Mouse (Mus musculus) neural tube, embryonic 15.5 days (tissue): ENCODE data around the gene Ifna4. TPM values are rescaled to one million over a fixed set of nuclear protein-coding genes. Genes with fewer than 3 reads are reported as not detected.
"Not testable (repeated sequence)": the region's sequence is repeated elsewhere in the genome, so short reads cannot be mapped to it uniquely, and the experiment has no call there.

ENCODE experiments used
- ATAC-seq: fragments of 200-750 bp; cut with Nextera tagmentation; 2 replicates; pipeline ENCODE4 v1.8.0; 2017; ENCODE audit warnings: mild to moderate bottlenecking, moderate TSS enrichment, moderate library complexity; ENCODE audit not compliant: low FRiP score
- H3K27ac ChIP-seq: fragments of 300-500 bp; sonication (generic); replicated peaks from 2 replicates; pipeline ENCODE4 v1.5.1; 2015; ENCODE audit warnings: mild to moderate bottlenecking, inconsistent platforms
- H3K27me3 ChIP-seq: fragments of 300-500 bp; sonication (generic); replicated peaks from 2 replicates; pipeline ENCODE4 v1.6.1; 2015; ENCODE audit warnings: inconsistent platforms
- H3K36me3 ChIP-seq: fragments of 300-500 bp; sonication (generic); 2 replicates; pipeline ENCODE4 v1.6.1; 2015; ENCODE audit warnings: inconsistent platforms
- H3K4me1 ChIP-seq: fragments of 300-500 bp; sonication (generic); 2 replicates; pipeline ENCODE4 v1.6.1; 2015; ENCODE audit warnings: inconsistent platforms
- H3K4me2 ChIP-seq: fragments of 300-500 bp; sonication (generic); 2 replicates; pipeline ENCODE4 v1.6.1; 2015; ENCODE audit warnings: inconsistent platforms, mild to moderate bottlenecking, moderate library complexity
- H3K4me3 ChIP-seq: fragments of 300-500 bp; sonication (generic); replicated peaks from 2 replicates; pipeline ENCODE4 v1.5.1; 2015; ENCODE audit warnings: mild to moderate bottlenecking, inconsistent platforms
- H3K9ac ChIP-seq: fragments of 300-500 bp; sonication (generic); replicated peaks from 2 replicates; pipeline ENCODE4 v1.6.1; 2015; ENCODE audit warnings: mild to moderate bottlenecking, inconsistent platforms
- H3K9me3 ChIP-seq: fragments of 300-500 bp; sonication (generic); replicated peaks from 2 replicates; pipeline ENCODE4 v1.6.1; 2016; ENCODE audit warnings: inconsistent platforms
- WGBS: fragments of 180-500 bp; shearing (Covaris S2); methylation state at CpG from one replicate; pipeline ENCODE4 v1.1.7; 2015; ENCODE audit warnings: mixed read lengths; 5-methylcytosine and 5-hydroxymethylcytosine counted together
- polyA plus RNA-seq: library from polyadenylated mRNA; unstranded; fragments of >200 nt; fragmentation: Nextera tagmentation; extraction: Ambion mirVana; gene quantifications from 2 replicates; pipeline ENCODE4 v1.2.1, GENCODE M21; 2015

Ifna4 gene
- polyA plus RNA-seq, 1 experiment from 2014 or later = not detected

- ATAC-seq, H3K9ac ChIP-seq, H3K9me3 ChIP-seq, H3K4me2 ChIP-seq, H3K4me1 ChIP-seq, H3K27me3 ChIP-seq, H3K36me3 ChIP-seq, H3K4me3 ChIP-seq, H3K27ac ChIP-seq: not testable (repeated sequence)
- 93% methylated on average over 1 of the region's 1 CpGs for WGBS
These were observed 6.4 kb upstream of the Ifna4 start, which contains the start of gene Ifna5 for GRCm38 (mm10) chr4:88835225-88835624. Gene Ifna5, plus strand, starts transcription at chr4:88835525.

GRCm38 (mm10) chr4:88838828-88839227, 2.8 kb upstream of the Ifna4 start:
- no peak for ATAC-seq
- Histone ChIP-seq H3K4me1 (no peaks in the 10 kb centered on the region), H3K36me3 (no peaks in the 10 kb centered on the region), H3K27me3 (no peaks in the 10 kb centered on the region), H3K9me3 (no peaks in the 10 kb centered on the region), H3K27ac (no peak overlapping the region), H3K4me3 (no peak overlapping the region), H3K9ac (no peak overlapping the region), H3K4me2 (no peak overlapping the region)
- WGBS = 42% methylated on average over 3 of the region's 3 CpGs

DNA sequence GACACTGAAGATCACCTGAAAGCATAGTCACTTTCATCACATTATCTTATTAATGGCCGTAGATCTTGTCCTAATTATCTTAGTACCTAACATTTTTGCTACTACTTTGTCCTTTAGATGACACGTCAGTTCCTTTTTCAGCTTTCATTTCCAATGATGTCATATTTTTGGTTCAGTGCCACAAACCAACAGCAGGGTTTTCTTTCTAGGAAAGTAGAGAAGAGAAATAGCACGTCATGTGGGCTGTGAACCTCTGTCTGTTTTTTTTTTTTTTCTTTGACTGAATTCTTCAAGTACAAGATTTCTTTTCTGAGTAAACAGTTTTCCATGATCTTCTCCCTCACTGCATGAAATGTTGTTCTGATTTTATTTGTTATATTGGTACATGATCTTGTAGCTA, 1.6 kb upstream of the Ifna4 start:
- no peaks in the 10 kb centered on the region for H3K9me3 ChIP-seq
- no peak overlapping the region for H3K27ac ChIP-seq
- no peak overlapping the region for H3K4me3 ChIP-seq
- no peak for ATAC-seq
- 85% methylated on average over 3 of the region's 3 CpGs for WGBS
- H3K9ac ChIP-seq = no peak overlapping the region
- H3K4me2 ChIP-seq = no peak overlapping the region
- H3K27me3 ChIP-seq = no peaks in the 10 kb centered on the region
- H3K36me3 ChIP-seq = no peaks in the 10 kb centered on the region
- no peaks in the 10 kb centered on the region for H3K4me1 ChIP-seq

DNA sequence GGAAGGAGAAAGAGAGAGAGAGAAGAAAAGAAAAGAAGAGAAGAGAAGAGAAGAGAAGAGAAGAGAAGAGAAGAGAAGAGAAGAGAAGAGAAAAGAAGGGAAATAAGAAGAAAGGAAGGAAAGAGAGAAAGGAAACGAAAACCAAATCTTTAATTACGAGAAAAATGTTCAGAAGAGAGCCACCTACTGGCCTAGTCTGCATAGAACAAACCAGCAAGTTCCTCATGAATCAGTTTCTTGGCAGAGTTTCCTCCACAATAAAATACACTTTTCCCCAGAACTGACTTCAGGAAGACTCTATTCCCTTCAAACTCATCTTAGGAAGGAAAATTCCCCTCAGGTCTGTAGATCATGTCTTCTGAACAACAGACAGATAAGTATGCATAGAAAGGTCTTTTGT, 3.7 kb downstream of the Ifna4 start:
- H3K4me3 ChIP-seq = no peak overlapping the region
- H3K27me3 ChIP-seq = no peaks in the 10 kb centered on the region
- 57% methylated on average over 2 of the region's 2 CpGs for WGBS
- no peaks in the 10 kb centered on the region for H3K4me1 ChIP-seq
- H3K27ac ChIP-seq = no peak overlapping the region
- no peaks in the 10 kb centered on the region for H3K9me3 ChIP-seq
- H3K36me3 ChIP-seq = no peaks in the 10 kb centered on the region
- ATAC-seq = no peak
- no peak overlapping the region for H3K4me2 ChIP-seq
- H3K9ac ChIP-seq = no peak overlapping the region

GRCm38 (mm10) chr4:88849698-88850097, 8.0 kb downstream of the Ifna4 start, which contains the start of gene Ifna1:
Gene Ifna1, plus strand, starts transcription at chr4:88850087.
- WGBS = 67% methylated on average over 1 of the region's 1 CpGs
- Histone ChIP-seq H3K4me2 (no peak within 1 kb of the TSS), H3K36me3 (no peaks in the 10 kb centered on the region), H3K9me3 (no peaks in the 10 kb centered on the region), H3K4me3 (no peak within 1 kb of the TSS), H3K27me3 (no peaks in the 10 kb centered on the region), H3K4me1 (no peaks in the 10 kb centered on the region), H3K27ac (no peak within 1 kb of the TSS), H3K9ac (no peak within 1 kb of the TSS)
- no peak for ATAC-seq

GRCm38 (mm10) chr4:88851026-88851763, 9.5 kb downstream of the Ifna4 start:
- H3K27ac ChIP-seq = no peak overlapping the region
- no peak for ATAC-seq
- H3K9ac ChIP-seq = no peak overlapping the region
- WGBS = 28% methylated on average over 4 of the region's 4 CpGs
- H3K4me2 ChIP-seq = no peak overlapping the region
- no peaks in the 10 kb centered on the region for H3K36me3 ChIP-seq
- H3K4me1 ChIP-seq = no peaks in the 10 kb centered on the region
- H3K27me3 ChIP-seq = no peaks in the 10 kb centered on the region
- no peaks in the 10 kb centered on the region for H3K9me3 ChIP-seq
- H3K4me3 ChIP-seq = no peak overlapping the region

DNA sequence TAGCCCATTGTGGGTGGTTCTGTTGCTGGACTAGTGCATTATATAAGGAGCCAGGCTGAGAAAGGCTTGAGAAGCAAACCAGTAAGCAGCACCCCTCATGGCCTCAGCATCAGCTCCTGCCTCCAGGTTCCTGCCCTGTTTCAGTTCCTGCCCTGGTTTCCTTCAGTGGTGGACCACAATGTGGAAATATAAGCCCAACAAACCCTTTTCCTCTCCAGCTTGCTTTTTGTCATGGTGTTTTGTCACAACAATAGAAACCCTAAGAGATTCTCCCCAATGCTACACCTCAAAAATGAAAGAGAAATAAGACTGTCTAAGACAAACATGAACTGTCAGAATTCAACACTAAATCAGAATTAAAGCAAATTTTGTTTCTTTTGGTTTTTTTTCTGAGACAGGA, 17.6 kb downstream of the Ifna4 start:
- Histone ChIP-seq H3K9ac (no peak overlapping the region), H3K4me1 (no peaks in the 10 kb centered on the region), H3K36me3 (no peaks in the 10 kb centered on the region), H3K27ac (no peak overlapping the region), H3K9me3 (no peaks in the 10 kb centered on the region), H3K4me2 (no peak overlapping the region), H3K4me3 (no peak overlapping the region), H3K27me3 (no peaks in the 10 kb centered on the region)
- no peak for ATAC-seq

- no peak for ATAC-seq
- Histone ChIP-seq H3K4me2 (no peak overlapping the region), H3K4me1 (peaks cover 6% of the 10 kb centered on the region), H3K4me3 (no peak overlapping the region), H3K36me3 (no peaks in the 10 kb centered on the region), H3K9me3 (no peaks in the 10 kb centered on the region), H3K27me3 (peaks cover 10% of the 10 kb centered on the region; the same call in 1 of the 2 replicates), H3K9ac (no peak overlapping the region), H3K27ac (no peak overlapping the region)
- WGBS = 18% methylated on average over 7 of the region's 7 CpGs
These were observed 21.6 kb downstream of the Ifna4 start for GRCm38 (mm10) chr4:88863309-88863708.

GRCm38 (mm10) chr4:88864599-88864998, 22.9 kb downstream of the Ifna4 start:
- Histone ChIP-seq H3K4me1 (peaks cover 9% of the 10 kb centered on the region), H3K9me3 (no peaks in the 10 kb centered on the region), H3K4me3 (no peak overlapping the region), H3K9ac (no peak overlapping the region), H3K27ac (no peak overlapping the region), H3K36me3 (no peaks in the 10 kb centered on the region), H3K27me3 (peaks cover 10% of the 10 kb centered on the region; the same call in 1 of the 2 replicates), H3K4me2 (no peak overlapping the region)
- ATAC-seq = no peak
- 81% methylated on average over 9 of the region's 9 CpGs for WGBS

- H3K4me1 ChIP-seq = peaks cover 9% of the 10 kb centered on the region
- WGBS = 63% methylated on average over 6 of the region's 6 CpGs
- no peak overlapping the region for H3K4me2 ChIP-seq
These were observed 23.4 kb downstream of the Ifna4 start for GRCm38 (mm10) chr4:88865011-88865569.

GRCm38 (mm10) chr4:88867366-88867925, 25.8 kb downstream of the Ifna4 start:
- peak overlapping the region; percentile 51 for H3K4me3 ChIP-seq
- peak overlapping the region; percentile 50; the same call in 1 of the 2 replicates for H3K9ac ChIP-seq
- no peaks in the 10 kb centered on the region for H3K36me3 ChIP-seq
- H3K9me3 ChIP-seq = no peaks in the 10 kb centered on the region
- 2% methylated on average over 8 of the region's 8 CpGs for WGBS
- peaks cover 9% of the 10 kb centered on the region for H3K4me1 ChIP-seq
- H3K4me2 ChIP-seq = peak overlapping the region; percentile 99
- peak; percentile 86 for ATAC-seq
- peaks cover 10% of the 10 kb centered on the region; the same call in 1 of the 2 replicates for H3K27me3 ChIP-seq
- H3K27ac ChIP-seq = no peak overlapping the region

More at GRCm38 (mm10) chr4:88865011-88865569, 23.4 kb downstream of the Ifna4 start:
- no peak overlapping the region for H3K9ac ChIP-seq
- no peaks in the 10 kb centered on the region for H3K9me3 ChIP-seq
- no peak overlapping the region for H3K4me3 ChIP-seq
- H3K27ac ChIP-seq = no peak overlapping the region
- no peak for ATAC-seq
- H3K36me3 ChIP-seq = no peaks in the 10 kb centered on the region
- peaks cover 10% of the 10 kb centered on the region; the same call in 1 of the 2 replicates for H3K27me3 ChIP-seq
